Mouse (Mus musculus) lung, adult 10 weeks (tissue): ENCODE measurements around the gene Wdr12. TPM values are rescaled to one million over a fixed set of nuclear protein-coding genes. Genes with fewer than 3 reads are reported as not detected.

Experiments used
- polyA plus RNA-seq: library from polyadenylated mRNA; stranded (reverse); fragments of 350-450 nt; fragmentation: Illumina TruSeq; extraction: RNeasy Lipid Tissue Mini Kit (QIAGEN cat#74804); gene quantifications from one replicate; pipeline ENCODE4 v1.2.3, GENCODE M21; 2014; ENCODE audit warnings: low read depth, low replicate concordance; ENCODE audit not compliant: insufficient read depth

Wdr12 gene
- polyA plus RNA-seq: 7.5 TPM

DNA sequence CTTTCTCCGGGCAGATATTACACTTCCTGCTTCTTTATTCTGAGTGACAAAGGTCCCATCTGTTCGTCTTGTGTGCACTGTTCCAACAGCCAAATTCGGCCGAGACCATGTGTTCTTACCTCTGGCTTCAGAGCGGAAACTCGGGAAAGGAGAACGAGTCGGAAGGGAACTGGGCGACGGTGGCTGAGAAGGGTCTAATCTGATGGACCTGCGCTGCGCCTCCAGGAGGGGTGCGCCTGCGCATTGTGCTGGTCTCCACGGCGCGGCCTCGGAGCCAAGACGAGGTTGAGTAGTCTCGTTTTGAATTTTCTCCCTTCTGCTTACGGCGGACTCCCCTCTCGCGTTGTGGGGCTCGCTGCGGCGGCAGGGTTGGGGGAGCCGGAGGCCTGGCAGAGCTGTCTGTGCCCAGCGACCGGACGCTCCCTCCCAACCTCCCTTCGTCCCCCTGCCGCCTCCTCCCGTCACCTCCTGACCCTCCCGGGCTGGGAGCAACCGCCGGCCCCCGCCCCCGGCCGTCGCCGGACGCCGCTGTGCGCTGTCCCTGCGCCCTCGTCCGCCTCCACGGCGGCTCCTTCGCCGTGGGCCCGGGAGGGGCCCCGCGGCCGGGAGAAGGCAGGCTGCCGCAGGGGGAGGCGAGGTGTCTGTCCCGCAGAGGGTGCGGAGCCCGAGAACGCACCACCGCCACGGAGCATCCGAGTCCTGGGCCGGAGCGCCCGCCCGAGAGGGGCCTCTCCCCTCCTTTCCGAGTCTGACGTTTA, at the start of gene Wdr12, which contains the start of gene Carf:
Wdr12 (minus strand) TSS at position 622 of the 758 bp plus-strand sequence.
Carf (plus strand) TSS at position 224 of the 758 bp plus-strand sequence.

DNA sequence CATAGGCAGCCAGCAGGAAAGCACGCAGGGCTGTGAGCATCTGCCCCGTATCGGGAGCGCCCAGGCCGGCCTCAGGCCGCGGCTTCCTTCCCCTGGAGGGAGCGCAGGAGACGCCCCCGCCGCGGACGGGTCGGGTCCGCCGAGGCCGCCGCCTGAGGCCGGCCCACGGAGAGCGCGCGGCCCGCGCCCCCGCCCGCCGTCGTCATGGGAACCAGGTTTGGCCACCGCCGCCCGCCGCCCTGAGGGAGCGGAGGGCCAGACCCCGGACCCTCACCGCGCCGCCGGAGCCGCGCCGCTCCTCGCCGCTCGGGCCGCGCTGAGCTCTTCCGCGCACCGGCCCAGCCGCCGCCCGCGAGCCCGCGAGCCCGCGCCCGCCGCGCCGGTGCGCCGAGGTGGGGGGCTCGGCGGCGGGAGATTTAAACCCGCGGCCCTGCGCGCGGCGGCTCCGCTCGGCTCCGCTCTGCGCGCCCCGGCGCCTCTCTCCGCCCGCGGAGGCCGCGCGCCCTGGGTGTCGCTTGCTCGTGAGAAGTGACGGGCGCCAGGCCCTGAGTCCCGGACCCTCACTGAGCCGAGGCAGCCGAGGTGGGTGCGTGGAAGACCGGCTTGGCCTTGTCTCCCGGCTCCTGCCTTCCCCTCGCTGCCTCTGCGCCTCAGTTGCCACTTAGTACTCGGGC, 55.5 kb downstream of the Wdr12 start, which contains the start of gene Ica1l:
Ica1l (minus strand) TSS at position 389 of the 674 bp plus-strand sequence.

Other genes with a start within 250 kb of the Wdr12 start
- gene Fam117b, start 185.6 kb downstream of the Wdr12 start, polyA plus RNA-seq: 14.1 TPM
- gene Ica1l, start 55.5 kb downstream of the Wdr12 start, polyA plus RNA-seq: 0.24 TPM
- 1.8 TPM for gene Carf, start 398 bp downstream of the Wdr12 start, polyA plus RNA-seq
- gene Nbeal1, start 82.0 kb upstream of the Wdr12 start, polyA plus RNA-seq: 5.4 TPM
- gene Cyp20a1, start 244.7 kb upstream of the Wdr12 start, polyA plus RNA-seq: 17.0 TPM